Mouse (Mus musculus) spleen, adult 12 weeks (tissue): ENCODE data around the gene Rnf150.
"Not testable (repeated sequence)": the region's sequence is repeated elsewhere in the genome, so short reads cannot be mapped to it uniquely, and the experiment has no call there.

Experiments
- DNase-seq: peaks from one replicate; pipeline ENCODE4 v3.0.0; 2022; ENCODE audit warnings: low spot score

The Rnf150 gene

GRCm38 (mm10) chr8:83078701-83079533, 215.8 kb downstream of the Rnf150 start:
- DNase-seq: no peak

GRCm38 (mm10) chr8:83079534-83079844, 216.3 kb downstream of the Rnf150 start:
- no peak for DNase-seq

GRCm38 (mm10) chr8:83081266-83081665, 218.1 kb downstream of the Rnf150 start:
- no peak for DNase-seq

- not testable (repeated sequence) for DNase-seq
Observed at GRCm38 (mm10) chr8:83081806-83082205, 218.7 kb downstream of the Rnf150 start.

GRCm38 (mm10) chr8:83082251-83082650, 219.1 kb downstream of the Rnf150 start:
- DNase-seq: no peak

- DNase-seq: no peak
Observed at GRCm38 (mm10) chr8:83083452-83083851, 220.3 kb downstream of the Rnf150 start.

GRCm38 (mm10) chr8:83085581-83085980, 222.4 kb downstream of the Rnf150 start:
- DNase-seq: no peak

- DNase-seq: no peak
Observed at GRCm38 (mm10) chr8:83086625-83087024, 223.5 kb downstream of the Rnf150 start.

GRCm38 (mm10) chr8:83087604-83088003, 224.4 kb downstream of the Rnf150 start:
- no peak for DNase-seq

- no peak for DNase-seq
Observed at GRCm38 (mm10) chr8:83088156-83088555, 225.0 kb downstream of the Rnf150 start.

GRCm38 (mm10) chr8:83089336-83089986, 226.3 kb downstream of the Rnf150 start:
- DNase-seq: peak; percentile 38

- DNase-seq: no peak
Observed at GRCm38 (mm10) chr8:83090446-83090845, 227.3 kb downstream of the Rnf150 start.

- DNase-seq: no peak
Observed at GRCm38 (mm10) chr8:83100041-83100440, 236.9 kb downstream of the Rnf150 start.

GRCm38 (mm10) chr8:83102957-83103510, 239.9 kb downstream of the Rnf150 start:
- no peak for DNase-seq

GRCm38 (mm10) chr8:83103968-83104367, 240.8 kb downstream of the Rnf150 start:
- DNase-seq: no peak

GRCm38 (mm10) chr8:83109756-83110155, 246.6 kb downstream of the Rnf150 start:
- DNase-seq: no peak

- no peak for DNase-seq
Observed at GRCm38 (mm10) chr8:83110177-83110576, 247.0 kb downstream of the Rnf150 start.

GRCm38 (mm10) chr8:83135086-83135485, 271.9 kb downstream of the Rnf150 start:
- no peak for DNase-seq

GRCm38 (mm10) chr8:83140068-83140467, 276.9 kb downstream of the Rnf150 start:
- no peak for DNase-seq

GRCm38 (mm10) chr8:83140701-83141111, 277.6 kb downstream of the Rnf150 start:
- DNase-seq: no peak
